Comparison of ENCODE assay signal across 8 mouse cellular contexts in the genomic region with DNA sequence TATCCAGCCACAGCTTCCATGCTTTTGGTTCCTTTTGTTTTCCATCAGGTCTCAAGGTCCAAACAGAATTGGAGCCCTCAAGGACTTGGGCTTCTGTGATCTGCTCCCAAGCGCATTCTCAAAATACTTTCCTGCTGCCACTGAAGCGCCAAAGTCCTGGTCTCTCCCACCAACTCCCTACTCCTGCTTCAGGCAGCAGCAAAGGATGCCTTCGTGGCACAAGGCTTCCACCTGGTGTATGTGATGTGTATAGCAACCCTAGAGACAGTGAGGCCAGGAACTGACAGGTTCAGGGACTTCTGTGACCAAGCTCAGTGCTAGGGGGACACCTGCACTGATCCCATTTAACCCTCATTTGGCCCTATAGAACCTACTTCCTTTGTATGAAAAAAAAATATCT. TPM values are rescaled to one million over a fixed set of nuclear protein-coding genes. Genes with fewer than 3 reads are reported as not detected.
DNase-seq lines count a peak whose midpoint lies in the region; ATAC-seq and TF ChIP-seq lines count a peak whose summit lies in the region.

No protein-coding gene starts in this region.

- H3K4me2 ChIP-seq in heart, embryonic 16.5 days (ENCODE audit: low read depth, low read length), result no peak overlapping the region
- H3K4me2 ChIP-seq in forebrain, postnatal 0 days (ENCODE audit: low read depth), result no peak overlapping the region

- no peak overlapping the region for H3ac ChIP-seq in C2C12 (ENCODE audit: control insufficient read depth, insufficient read length, low read depth)

- H3K79me3 ChIP-seq in C2C12 (ENCODE audit: low read depth), result no peaks in the 10 kb centered on the region

- DNase-seq in heart, adult 11 months, result no peak
- DNase-seq in cerebellum, adult 11-12 months, result peak; percentile 18
- peak; percentile 85 for DNase-seq in forebrain, postnatal 0 days
- peak; percentile 56 to 59 for DNase-seq in left cerebral cortex, postnatal 36 days (ENCODE audit: low spot score in 2 of 2)
- peak; percentile 33 for DNase-seq in ovary, postnatal 14 days (ENCODE audit: low spot score)

- 13% methylated on average over 3 of the region's 3 CpGs for WGBS in heart, embryonic 16.5 days
- WGBS in forebrain, postnatal 0 days, result 7% methylated on average over 3 of the region's 3 CpGs

- no peaks in the 10 kb centered on the region for H3K36me3 ChIP-seq in heart, embryonic 16.5 days (ENCODE audit: control insufficient read depth, insufficient read depth)
- H3K36me3 ChIP-seq in C2C12 (ENCODE audit: control insufficient read depth, insufficient read depth), result no peaks in the 10 kb centered on the region
- H3K36me3 ChIP-seq in forebrain, postnatal 0 days (ENCODE audit: insufficient read depth), result no peaks in the 10 kb centered on the region

- peaks cover 8% of the 10 kb centered on the region; the same call in 1 of the 2 replicates for H3K27me3 ChIP-seq in heart, embryonic 16.5 days (ENCODE audit: control insufficient read depth, insufficient read depth, low read length)
- no peaks in the 10 kb centered on the region for H3K27me3 ChIP-seq in C2C12 (ENCODE audit: control insufficient read depth, insufficient read depth, insufficient read length)
- no peaks in the 10 kb centered on the region for H3K27me3 ChIP-seq in forebrain, postnatal 0 days (ENCODE audit: insufficient read depth, low read length)

- no peak overlapping the region for H3K9ac ChIP-seq in heart, embryonic 16.5 days (ENCODE audit: low read length)
- H3K9ac ChIP-seq in forebrain, postnatal 0 days, result no peak overlapping the region

- 0 out of 2 replicates have a peak, but pooled peaks have one; percentile 28 for ATAC-seq in heart, embryonic 16.5 days (replicated peaks; ENCODE audit: extremely low read depth, insufficient read depth, low FRiP score)
- peak; percentile 78 for ATAC-seq in forebrain, postnatal 0 days
- no peak for ATAC-seq in CD4-positive, CD25-positive, alpha-beta regulatory T cell, adult 4 months

- H3K79me2 ChIP-seq in C2C12 (ENCODE audit: control insufficient read depth, insufficient read depth), result no peaks in the 10 kb centered on the region

- no peak overlapping the region for H3K27ac ChIP-seq in heart, embryonic 16.5 days (ENCODE audit: low read length)
- H3K27ac ChIP-seq in forebrain, postnatal 0 days (ENCODE audit: low read depth, low read length), result no peak overlapping the region

- intact Hi-C loops in left cerebral cortex, postnatal 36 days (cut with DNase I), result loop anchor here (1.0 to 2.0 kb wide), 2 partner anchors 119 to 254 kb away; no protein-coding TSS in a partner anchor

- no peaks in the 10 kb centered on the region for H3K9me3 ChIP-seq in heart, embryonic 16.5 days (replicated peaks; ENCODE audit: control insufficient read depth, low read length)
- no peaks in the 10 kb centered on the region for H3K9me3 ChIP-seq in forebrain, postnatal 0 days (ENCODE audit: low read length)

- H3K4me3 ChIP-seq in heart, embryonic 16.5 days (ENCODE audit: low read length), result no peak overlapping the region
- no peak overlapping the region for H3K4me3 ChIP-seq in C2C12 (ENCODE audit: insufficient read depth, poor library complexity, severe bottlenecking)
- H3K4me3 ChIP-seq in forebrain, postnatal 0 days (ENCODE audit: low read depth, low read length), result no peak overlapping the region

- TF ChIP-seq CTCF in C2C12 (IDR thresholded peaks at IDR 0.05; ENCODE audit: control insufficient read depth, insufficient read depth, insufficient read length), result peak; percentile 55
- TF ChIP-seq CTCF in forebrain, postnatal 0 days (IDR thresholded peaks at IDR 0.05; ENCODE audit: low read depth), result peak; percentile 98

- no peaks in the 10 kb centered on the region for H3K4me1 ChIP-seq in heart, embryonic 16.5 days (ENCODE audit: control insufficient read depth, insufficient read depth, low read length)
- no peaks in the 10 kb centered on the region for H3K4me1 ChIP-seq in forebrain, postnatal 0 days (ENCODE audit: insufficient read depth)

TF ChIP-seq in C2C12, 6 proteins besides CTCF, POLR2A, EP300 and RAD21:
- TF ChIP-seq FOSL1 (IDR thresholded peaks at IDR 0.05; ENCODE audit: insufficient read depth, low read length, poor library complexity, severe bottlenecking) (no peak), CEBPB (IDR thresholded peaks at IDR 0.05; ENCODE audit: low read depth) (no peak)

RNA-seq across cellular contexts. Expression of gene Hrh1, which starts 54.0 kb away (rescaled TPM):
- not detected in 2 replicates for polyA plus RNA-seq in heart, embryonic 16.5 days (2015; fragmentation: Nextera tagmentation; extraction: Ambion mirVana)
- 0.55 TPM for polyA plus RNA-seq in C2C12 (2012; fragmentation: generic; extraction: Trizol)
- 3.0 and 3.6 TPM in 2 replicates for total RNA-seq in forebrain, postnatal 0 days (2014; rRNA removed)
- 1.0 and 2.6 TPM in 2 replicates for polyA plus RNA-seq in forebrain, postnatal 0 days (2015; fragmentation: Nextera tagmentation; extraction: Ambion mirVana)
- total RNA-seq in left cerebral cortex, postnatal 36 days (2021), result 10 to 100 TPM; 21.0 to 23.1 TPM
- not detected for polyA plus RNA-seq in CD4-positive, CD25-positive, alpha-beta regulatory T cell, adult 4 months (2017; shearing (Covaris generic))
